Mouse (Mus musculus) adrenal gland (tissue): ENCODE measurements around the gene Nfib.

ENCODE experiments used
- intact Hi-C: fragments of 180-260 bp; cut with DNase I; formaldehyde crosslinking; loops from one replicate; pipeline ENCODE4 v1.15.1; 2025

Nfib gene

DNA sequence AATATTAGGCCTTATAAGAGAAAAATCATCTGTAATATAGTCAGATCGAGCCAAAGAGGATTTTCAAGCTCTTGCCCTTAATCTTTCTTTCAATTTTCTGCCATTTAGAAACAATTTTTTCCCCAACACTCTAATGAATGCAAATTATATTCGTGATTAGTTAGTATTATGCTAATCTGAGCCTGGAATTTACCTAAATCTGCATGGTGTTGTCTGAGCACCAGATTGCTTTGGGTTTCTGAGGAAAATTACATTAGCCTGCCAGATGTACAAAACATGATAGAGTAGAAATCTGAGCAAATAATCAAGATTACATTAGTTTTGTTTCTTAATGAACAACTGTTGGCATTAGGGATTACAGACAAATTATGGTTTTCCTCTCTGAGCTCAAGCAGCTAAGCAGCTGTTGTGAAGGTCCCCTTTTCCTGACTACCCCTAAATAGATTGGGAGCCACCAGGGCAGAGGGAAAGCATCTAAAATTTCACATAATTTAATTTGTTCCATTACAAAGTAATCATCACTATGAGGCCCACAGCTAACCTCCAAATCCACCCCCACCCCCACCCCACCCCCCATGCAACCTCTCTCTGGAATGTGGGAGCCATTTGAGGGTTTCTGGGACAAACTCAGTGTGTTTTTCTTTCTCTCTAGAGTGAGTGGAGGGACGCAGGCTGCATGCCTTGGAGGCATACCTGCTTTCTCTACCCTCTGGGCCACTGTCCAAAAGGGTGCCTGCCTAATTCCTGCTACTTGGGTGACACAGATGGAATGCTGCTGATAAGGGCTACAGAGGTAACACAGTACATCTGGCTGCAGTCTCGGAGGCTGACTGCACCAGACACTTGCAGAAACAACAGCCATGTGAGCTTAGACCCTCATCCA is 14.2 kb downstream of the Nfib start:
- intact Hi-C loops: no loop called here

DNA sequence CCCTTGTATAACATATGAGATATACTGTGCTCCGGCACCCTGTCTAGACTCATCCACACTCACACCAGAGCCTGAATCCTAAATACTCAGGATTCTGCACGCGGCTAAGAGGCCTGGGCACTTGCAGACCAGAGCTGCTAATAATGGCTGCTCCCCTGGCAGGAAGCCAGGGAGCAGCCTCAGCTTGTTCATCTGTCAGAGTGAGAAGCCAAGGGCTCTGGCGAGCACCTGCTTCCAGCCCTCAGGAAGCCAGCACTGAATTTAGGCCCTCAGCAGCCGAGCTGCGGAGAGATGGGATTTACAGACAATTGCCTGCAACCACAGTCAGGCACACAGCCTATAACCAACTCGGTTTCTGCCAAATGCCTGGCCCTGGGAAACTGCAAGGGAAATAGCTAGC is 15.3 kb downstream of the Nfib start:
- intact Hi-C loops: no loop called here

GRCm38 (mm10) chr4:82686037-82686436 is 19.5 kb downstream of the Nfib start:
- intact Hi-C loops: no loop called here

DNA sequence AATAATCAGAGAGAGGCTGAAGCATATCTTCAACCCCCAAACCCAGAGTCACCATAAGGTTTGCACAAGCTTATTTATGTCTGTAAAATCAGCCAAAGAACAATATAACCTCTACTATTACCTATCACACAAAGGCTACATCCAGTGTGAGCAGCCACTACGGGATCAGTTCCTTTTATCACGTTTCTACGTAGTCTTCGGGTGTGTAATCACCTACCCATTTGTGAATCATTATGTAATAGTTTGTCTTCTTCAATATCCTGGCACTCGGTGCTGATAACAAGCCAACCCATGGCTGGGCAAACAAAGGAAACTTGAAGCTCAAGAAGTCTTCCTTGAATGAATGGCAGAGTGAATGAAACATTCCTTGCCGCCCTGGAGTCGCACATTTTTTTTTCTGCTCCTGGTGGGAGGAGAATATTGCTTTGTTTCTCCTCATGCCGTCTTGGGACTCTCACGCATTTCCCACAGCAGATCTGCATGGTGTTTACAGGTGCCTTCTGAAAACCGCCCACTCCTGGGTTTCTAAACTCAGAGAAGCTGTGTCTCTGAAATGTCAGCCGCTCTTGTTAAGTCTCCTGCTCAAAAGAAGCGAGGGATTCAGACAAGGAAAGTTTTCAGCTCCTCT is 21.3 kb downstream of the Nfib start:
- intact Hi-C loops: no loop called here

GRCm38 (mm10) chr4:82683583-82683982 is 22.0 kb downstream of the Nfib start:
- intact Hi-C loops: no loop called here

DNA sequence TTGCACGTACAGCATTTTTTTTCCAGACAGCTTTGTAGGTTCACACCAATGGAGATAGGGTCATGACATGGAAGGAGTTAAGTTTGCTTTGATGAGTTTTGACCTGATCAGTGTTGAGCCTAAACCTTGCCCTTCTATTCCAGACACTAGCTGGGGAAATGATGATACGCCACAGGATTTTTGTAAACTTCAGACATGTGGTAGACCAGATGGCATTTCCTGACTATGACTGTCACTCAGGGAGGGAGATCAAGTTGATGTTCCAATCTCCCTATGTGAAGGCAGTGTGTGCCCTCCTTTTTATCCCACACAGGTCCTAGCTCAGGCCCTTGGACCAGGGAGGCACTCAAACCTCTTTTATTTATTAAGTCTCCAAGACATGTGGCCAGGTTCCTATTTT is 29.4 kb downstream of the Nfib start:
- intact Hi-C loops: no loop called here

DNA sequence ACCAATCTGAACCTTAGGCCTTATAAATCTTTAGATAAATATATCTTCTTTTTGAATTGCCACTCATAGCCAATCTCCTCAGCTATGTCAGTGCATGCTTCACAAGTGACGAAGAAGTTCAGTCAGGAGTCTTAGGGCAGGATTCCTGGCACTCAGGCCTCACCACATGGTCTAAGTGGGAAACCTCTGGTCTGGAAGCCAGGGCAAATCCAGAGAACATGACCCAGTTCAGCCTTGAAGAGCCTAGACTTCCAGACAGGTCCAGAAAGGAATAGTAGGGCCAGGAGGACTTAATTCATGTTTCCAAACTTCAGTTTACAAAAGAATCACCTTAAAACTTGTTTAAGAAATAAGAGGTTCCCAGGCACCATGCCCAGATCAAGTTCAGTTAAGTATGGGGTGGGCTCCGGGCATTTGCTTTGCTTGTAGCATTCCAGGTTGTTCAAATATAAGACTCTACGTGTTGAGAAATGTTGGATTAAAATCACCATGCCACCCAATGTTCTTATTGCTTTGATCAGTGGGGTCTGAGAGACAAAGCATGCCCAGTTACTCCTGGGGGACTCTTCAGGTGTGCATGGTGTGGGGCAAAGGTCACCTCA is 38.2 kb downstream of the Nfib start:
- intact Hi-C loops: no loop called here

GRCm38 (mm10) chr4:82664436-82664835 is 41.1 kb downstream of the Nfib start:
- intact Hi-C loops: no loop called here

GRCm38 (mm10) chr4:82663749-82664381 is 41.7 kb downstream of the Nfib start:
- intact Hi-C loops: no loop called here

- intact Hi-C loops: no loop called here
Measured at GRCm38 (mm10) chr4:82662626-82663025, 42.9 kb downstream of the Nfib start.

DNA sequence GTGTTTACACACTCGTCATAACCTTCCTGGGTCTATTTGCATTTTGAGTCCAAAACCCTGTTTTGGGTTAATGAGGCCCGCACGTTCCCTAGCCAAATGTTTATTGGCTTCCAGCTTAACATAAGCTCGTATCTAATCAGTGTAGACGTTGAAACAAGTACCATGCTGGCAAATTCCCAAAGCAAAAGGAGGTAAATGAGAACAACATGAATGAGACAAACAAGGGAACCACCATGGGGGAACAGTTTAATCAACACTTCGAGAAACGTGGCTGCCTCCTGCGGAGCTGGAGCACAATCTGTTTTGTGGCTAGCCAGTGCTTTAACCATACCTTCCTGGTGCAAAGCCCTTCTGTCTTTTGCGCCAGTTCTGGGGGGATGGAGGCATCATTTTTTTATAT is 43.3 kb downstream of the Nfib start:
- intact Hi-C loops: no loop called here

DNA sequence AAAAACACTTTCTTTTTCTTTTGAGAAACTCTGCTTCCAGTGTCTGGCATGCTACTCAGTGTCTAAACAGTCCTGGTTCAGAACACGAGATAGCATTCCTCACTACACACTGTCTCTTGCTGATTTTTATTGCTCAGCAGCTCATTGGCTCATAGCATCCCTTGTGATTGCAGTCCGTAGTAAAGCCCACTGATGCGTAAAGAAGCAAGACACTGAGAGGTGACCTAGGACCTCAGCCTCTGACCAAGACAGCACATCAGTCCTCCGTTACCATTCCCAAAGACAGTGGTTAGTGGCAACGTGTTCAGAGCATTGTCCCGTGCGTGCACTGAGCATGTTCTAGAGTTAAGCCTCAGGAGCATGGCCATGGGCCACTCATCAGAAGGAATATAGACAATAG is 44.3 kb downstream of the Nfib start:
- intact Hi-C loops: no loop called here

DNA sequence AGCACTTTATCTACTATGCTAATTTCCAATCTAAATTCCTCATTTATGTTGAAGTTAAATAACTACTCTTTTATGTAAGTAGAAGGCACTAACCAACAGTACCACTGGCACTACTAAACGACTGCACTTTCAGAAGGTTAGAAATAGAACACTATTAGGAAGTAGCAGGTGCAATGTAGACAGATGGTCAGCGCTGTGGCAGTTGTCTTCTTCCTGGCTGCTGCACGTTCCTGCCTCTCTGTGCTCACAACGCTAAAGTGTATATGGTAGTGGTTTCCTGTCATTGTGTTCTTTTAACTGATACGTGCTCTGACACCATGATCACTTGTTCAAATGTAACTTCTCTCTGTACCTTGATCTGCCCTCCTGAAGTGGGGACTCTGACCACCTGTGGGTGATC is 59.9 kb downstream of the Nfib start:
- intact Hi-C loops: loop anchor here (10.0 kb wide), 1 partner anchor 289 kb away; no protein-coding TSS in a partner anchor

GRCm38 (mm10) chr4:82644797-82645196 is 60.8 kb downstream of the Nfib start:
- intact Hi-C loops: loop anchor here (10.0 kb wide), 1 partner anchor 290 kb away; no protein-coding TSS in a partner anchor

DNA sequence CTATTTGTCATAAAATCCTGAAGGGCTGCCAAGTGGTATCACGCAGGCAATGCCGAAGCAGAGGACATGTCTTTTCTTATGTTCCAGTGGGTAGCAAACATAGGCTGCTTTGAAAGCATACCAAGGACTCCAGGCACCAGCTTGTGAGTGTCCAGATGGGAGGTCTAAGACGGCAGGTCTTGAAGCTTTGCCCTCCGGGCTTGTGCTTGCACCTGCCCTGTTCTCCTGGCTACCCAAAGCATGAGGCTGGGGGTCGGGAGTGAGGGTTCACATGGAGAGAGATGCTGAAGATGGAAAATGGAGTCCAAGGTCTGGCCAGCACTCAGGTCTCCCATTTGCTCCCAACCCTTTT is 61.8 kb downstream of the Nfib start:
- intact Hi-C loops: loop anchor here (10.0 kb wide), 1 partner anchor 291 kb away; no protein-coding TSS in a partner anchor

DNA sequence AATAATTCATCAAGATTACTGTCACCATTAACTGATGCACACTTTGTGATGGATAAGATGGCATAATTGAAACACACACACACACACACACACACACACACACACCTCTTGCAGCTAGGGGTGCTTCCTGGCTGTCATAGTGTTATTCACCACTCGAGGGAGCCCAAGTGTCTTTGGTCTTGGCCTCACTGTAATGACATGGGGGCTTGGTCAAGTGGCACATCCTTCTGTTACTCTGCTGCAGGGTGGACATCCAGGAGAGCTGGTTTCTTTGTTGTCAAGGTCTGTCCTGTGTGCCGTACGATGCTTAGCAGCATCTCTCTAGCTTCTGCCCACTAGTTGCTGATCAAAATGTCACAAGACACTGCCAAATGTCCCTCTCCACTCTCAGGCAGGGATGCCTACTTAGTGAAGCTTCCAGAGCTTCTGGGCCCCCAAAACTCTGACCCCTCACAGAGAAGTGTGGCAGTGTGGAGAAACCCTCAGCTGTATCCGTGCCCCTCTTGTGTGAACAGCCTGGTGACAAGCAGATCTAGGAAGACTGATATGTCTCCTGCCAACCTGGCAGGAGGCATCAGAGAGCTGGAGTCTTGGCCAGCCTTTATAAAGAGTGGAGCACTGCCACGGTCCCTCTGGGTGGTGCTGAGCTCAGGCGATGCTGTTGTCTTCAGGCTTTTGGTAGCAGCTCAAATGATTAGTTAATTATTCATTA is 62.4 kb downstream of the Nfib start:
- intact Hi-C loops: loop anchor here (10.0 kb wide), 1 partner anchor 292 kb away; no protein-coding TSS in a partner anchor

- intact Hi-C loops: loop anchor here (10.0 kb wide), 1 partner anchor 294 kb away; no protein-coding TSS in a partner anchor
Measured at GRCm38 (mm10) chr4:82641066-82641680, 64.4 kb downstream of the Nfib start.

- intact Hi-C loops: no loop called here
Measured at GRCm38 (mm10) chr4:82638251-82638650, 67.3 kb downstream of the Nfib start.

DNA sequence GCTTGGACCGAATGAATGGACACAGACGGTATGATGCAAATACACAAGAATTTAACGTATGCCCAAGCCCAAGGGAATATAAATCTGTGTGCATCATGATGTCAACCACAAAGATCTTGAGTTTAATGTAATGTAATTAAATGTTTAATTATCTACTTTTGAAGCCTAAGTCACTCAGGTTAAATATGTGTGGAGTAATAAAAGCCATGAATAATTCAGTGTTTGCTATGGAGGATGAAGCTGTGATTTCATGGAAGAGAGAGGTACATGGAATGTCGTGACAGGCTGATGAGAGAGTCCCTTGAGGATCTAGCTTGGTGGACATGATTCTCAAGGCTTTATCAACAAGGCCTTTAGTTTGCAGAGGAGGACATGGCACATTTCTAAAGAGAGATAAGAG is 67.9 kb downstream of the Nfib start:
- intact Hi-C loops: no loop called here

DNA sequence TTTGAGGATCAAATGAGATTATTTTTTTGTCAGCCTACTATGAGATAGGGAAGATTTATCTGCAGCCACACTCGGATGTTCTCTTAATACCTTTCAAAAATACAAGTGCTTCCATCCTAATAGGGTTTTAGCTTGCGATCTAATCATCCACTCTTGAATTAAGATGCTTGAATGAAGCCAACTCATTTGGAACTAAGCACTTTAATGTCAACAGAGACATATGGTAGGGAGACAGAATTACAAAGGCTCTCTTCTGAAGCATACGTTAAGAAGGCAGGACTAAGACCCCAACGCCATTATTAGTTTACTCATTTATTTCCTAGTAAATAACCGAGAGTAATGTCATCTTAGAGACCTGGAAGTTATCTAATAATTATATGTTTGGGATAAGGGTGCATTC is 68.9 kb downstream of the Nfib start:
- intact Hi-C loops: no loop called here

GRCm38 (mm10) chr4:82635881-82636280 is 69.7 kb downstream of the Nfib start:
- intact Hi-C loops: no loop called here
